Comparison of ENCODE assay signal across 9 mouse cellular contexts in the genomic region with DNA sequence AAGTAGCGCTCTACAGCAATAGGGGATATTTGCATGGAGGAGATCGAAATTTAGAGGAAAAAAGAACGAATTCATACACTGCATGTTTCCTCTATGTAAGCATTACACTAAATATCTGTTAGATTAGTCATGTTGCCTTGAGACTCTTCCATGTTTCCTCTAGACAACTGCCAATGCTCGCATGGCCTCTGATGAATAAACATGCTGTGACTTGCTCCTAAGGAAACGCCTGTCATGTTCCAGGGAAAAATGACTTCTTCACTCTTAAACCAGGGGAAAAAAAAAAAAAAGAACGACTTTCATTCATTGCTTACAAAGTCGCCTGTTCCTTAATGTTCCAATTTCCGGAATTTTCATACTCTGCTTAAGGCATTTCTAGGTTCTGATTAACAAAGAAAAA. TPM values are rescaled to one million over a fixed set of nuclear protein-coding genes. Genes with fewer than 3 reads are reported as not detected.
A peak's percentile ranks its signal among the peaks of the same experiment; 100 is the strongest.
DNase-seq lines count a peak whose midpoint lies in the region; ATAC-seq and TF ChIP-seq lines count a peak whose summit lies in the region.
"Had no signal": no experiment of that assay in that cellular context is flagged by ENCODE, and none has a peak within 500 bp of the region (broad histone marks: within the 10 kb centered on the region; RNA-seq: fewer than 3 reads in every experiment).

No protein-coding gene starts in this region.

- H3K4me2 ChIP-seq in kidney, embryonic 14.5 days (replicated peaks; ENCODE audit: low read depth, low read length) = peak overlapping the region; percentile 85
- peak overlapping the region; percentile 85 for H3K4me2 ChIP-seq in heart, postnatal 0 days (ENCODE audit: low read depth, low read length)
- H3K4me2 ChIP-seq in midbrain, embryonic 15.5 days = peak overlapping the region; percentile 99

- H3K4me1 ChIP-seq in kidney, embryonic 14.5 days (ENCODE audit: control insufficient read depth, insufficient read depth, low read length) = peaks cover 4% of the 10 kb centered on the region; the same call in 1 of the 2 replicates
- no peaks in the 10 kb centered on the region for H3K4me1 ChIP-seq in brown adipose tissue, adult 24 weeks (ENCODE audit: control insufficient read depth, insufficient read depth, insufficient read length, low read length)
- H3K4me1 ChIP-seq in heart, postnatal 0 days (ENCODE audit: control insufficient read depth, insufficient read depth) = peaks cover 5% of the 10 kb centered on the region
- H3K4me1 ChIP-seq in midbrain, embryonic 15.5 days = peaks cover 18% of the 10 kb centered on the region
- H3K4me1 ChIP-seq in thymus, adult 2 months (replicated peaks; ENCODE audit: control insufficient read depth, insufficient read depth, low read length) = peaks cover 6% of the 10 kb centered on the region; the same call in 1 of the 2 replicates

- no peaks in the 10 kb centered on the region for H3K36me3 ChIP-seq in kidney, embryonic 14.5 days (ENCODE audit: control insufficient read depth, insufficient read depth, low read length)
- H3K36me3 ChIP-seq in heart, postnatal 0 days (replicated peaks; ENCODE audit: control insufficient read depth, insufficient read depth, low read length) = no peaks in the 10 kb centered on the region
- H3K36me3 ChIP-seq in midbrain, embryonic 15.5 days (replicated peaks) = no peaks in the 10 kb centered on the region
- H3K36me3 ChIP-seq in thymus, adult 2 months (ENCODE audit: control insufficient read depth, insufficient read depth, low read length) = no peaks in the 10 kb centered on the region

- DNase-seq in kidney, postnatal 25 days = no peak
- peak; percentile 36 for DNase-seq in heart, postnatal 0 days (ENCODE audit: low spot score)
- DNase-seq in thymus, adult 2 months = no peak
- no peak for DNase-seq in embryo, embryonic 10.5 days (ENCODE audit: low spot score)
- no peak for DNase-seq in spleen, postnatal 14 days (ENCODE audit: low spot score in 2 of 2)

- peak overlapping the region; percentile 80 for H3K4me3 ChIP-seq in kidney, embryonic 14.5 days (ENCODE audit: low read length)
- peak overlapping the region; percentile 72 for H3K4me3 ChIP-seq in brown adipose tissue, adult 24 weeks (ENCODE audit: insufficient read depth, low read depth, low read length)
- peak overlapping the region; percentile 76 for H3K4me3 ChIP-seq in heart, postnatal 0 days (ENCODE audit: low read depth, low read length)
- H3K4me3 ChIP-seq in midbrain, embryonic 15.5 days = peak overlapping the region; percentile 83; the same call in 1 of the 2 replicates
- no peak overlapping the region for H3K4me3 ChIP-seq in thymus, adult 2 months (ENCODE audit: control insufficient read depth, insufficient read depth, low read length)

- no peak for TF ChIP-seq CTCF in heart, postnatal 0 days (IDR thresholded peaks at IDR 0.05; ENCODE audit: low read depth)
- TF ChIP-seq CTCF in thymus, adult 2 months (IDR thresholded peaks at IDR 0.05; ENCODE audit: borderline replicate concordance, control insufficient read depth, extremely low read depth, insufficient read depth, low read length, poor library complexity) = no peak

- TF ChIP-seq EP300 in heart, postnatal 0 days (IDR thresholded peaks at IDR 0.05; ENCODE audit: low read depth) = no peak

- 50% methylated on average over 8 of the region's 8 CpGs for WGBS in kidney, embryonic 14.5 days
- WGBS in heart, postnatal 0 days = 50% methylated on average over 8 of the region's 8 CpGs
- 57% methylated on average over 8 of the region's 8 CpGs for WGBS in midbrain, embryonic 15.5 days
- WGBS in thymus, adult 2 months = 77% methylated on average over 8 of the region's 8 CpGs

- H3K27me3 ChIP-seq in kidney, embryonic 14.5 days (ENCODE audit: control insufficient read depth, insufficient read depth, low read length) = no peaks in the 10 kb centered on the region
- H3K27me3 ChIP-seq in heart, postnatal 0 days (ENCODE audit: control insufficient read depth, insufficient read depth, low read length) = no peaks in the 10 kb centered on the region
- H3K27me3 ChIP-seq in midbrain, embryonic 15.5 days (replicated peaks) = peaks cover 6% of the 10 kb centered on the region; the same call in 1 of the 2 replicates
- no peaks in the 10 kb centered on the region for H3K27me3 ChIP-seq in thymus, adult 2 months (ENCODE audit: control insufficient read depth, insufficient read depth, low read length)
- H3K27me3 ChIP-seq: Patski had no signal

- no peak for TF ChIP-seq POLR2A in thymus, adult 2 months (IDR thresholded peaks at IDR 0.05; ENCODE audit: control insufficient read depth, extremely low read depth, insufficient read depth, low read length, poor library complexity)

- H3K9ac ChIP-seq in kidney, embryonic 14.5 days (ENCODE audit: low read depth, low read length) = no peak overlapping the region
- no peak overlapping the region for H3K9ac ChIP-seq in heart, postnatal 0 days (replicated peaks; ENCODE audit: low read depth, low read length)
- no peak overlapping the region for H3K9ac ChIP-seq in midbrain, embryonic 15.5 days

- no peaks in the 10 kb centered on the region for H3K9me3 ChIP-seq in kidney, embryonic 14.5 days (ENCODE audit: control insufficient read depth, low read length)
- no peaks in the 10 kb centered on the region for H3K9me3 ChIP-seq in heart, postnatal 0 days (replicated peaks; ENCODE audit: control insufficient read depth, low read length)
- no peaks in the 10 kb centered on the region for H3K9me3 ChIP-seq in midbrain, embryonic 15.5 days

- no peak overlapping the region for H3K27ac ChIP-seq in kidney, embryonic 14.5 days (ENCODE audit: low read depth, low read length)
- 0 out of 2 replicates have a peak overlapping the region, but pooled peaks have one; percentile 14 for H3K27ac ChIP-seq in brown adipose tissue, adult 24 weeks (replicated peaks; ENCODE audit: low read depth, low read length)
- no peak overlapping the region for H3K27ac ChIP-seq in heart, postnatal 0 days (ENCODE audit: low read depth)
- H3K27ac ChIP-seq in midbrain, embryonic 15.5 days = no peak overlapping the region
- no peak overlapping the region for H3K27ac ChIP-seq in thymus, adult 2 months (ENCODE audit: control insufficient read depth, insufficient read depth, low read length)

- no peak for ATAC-seq in kidney, embryonic 14.5 days (ENCODE audit: low FRiP score, low TSS enrichment)
- no peak for ATAC-seq in heart, postnatal 0 days (ENCODE audit: insufficient read depth, low read depth)
- ATAC-seq in midbrain, embryonic 15.5 days (replicated peaks) = no peak

RNA-seq across cellular contexts. Expression of a gene that starts 2.1 kb away (rescaled TPM):
- 11.4 and 24.7 TPM in 2 replicates for polyA plus RNA-seq in kidney, embryonic 14.5 days (2014; fragmentation: Nextera tagmentation; extraction: Ambion mirVana)
- polyA plus RNA-seq in brown adipose tissue, adult 24 weeks (2012; ENCODE audit: insufficient read depth, insufficient read length, missing spikeins) = 20.0 and 24.9 TPM in 2 replicates
- 8.2 and 8.6 TPM in 2 replicates for total RNA-seq in heart, postnatal 0 days (2014; rRNA removed; ENCODE audit: low replicate concordance)
- polyA plus RNA-seq in heart, postnatal 0 days (2015; fragmentation: Nextera tagmentation; extraction: Ambion mirVana) = 10.2 and 11.0 TPM in 2 replicates
- polyA plus RNA-seq in midbrain, embryonic 15.5 days (2015; fragmentation: Nextera tagmentation; extraction: Ambion mirVana) = 3.1 and 3.4 TPM in 2 replicates
- polyA plus RNA-seq in thymus, adult 2 months (2012; rRNA removed) = 2.9 and 3.5 TPM in 2 replicates
